Mouse (Mus musculus): ENCODE measurements around the gene Tnik.

DNA sequence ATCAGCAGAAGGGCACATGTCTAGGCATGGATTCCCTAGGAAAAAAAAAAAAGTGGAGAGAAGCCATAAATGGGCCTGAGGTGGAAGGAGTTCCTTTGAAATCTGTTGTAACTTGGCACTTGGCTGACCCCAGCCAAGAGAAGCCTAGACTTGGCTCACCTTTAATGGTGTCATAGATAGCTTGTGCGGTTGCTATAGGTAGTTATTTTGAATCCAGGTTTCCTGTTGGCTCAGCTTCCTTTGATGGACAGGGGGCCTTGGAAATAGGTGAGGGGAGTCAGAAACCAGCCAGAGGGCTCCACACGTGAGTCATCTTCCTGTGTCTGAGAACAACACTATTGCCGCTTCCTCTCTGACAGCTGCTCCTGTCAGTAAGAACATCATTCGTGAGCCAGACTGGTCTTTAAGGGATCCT, 204.9 kb downstream of the Tnik start:
- TF ChIP-seq POLR2A (IDR thresholded peaks at IDR 0.05; ENCODE audit: control insufficient read depth, extremely low read depth, insufficient read depth, low read length, poor library complexity) (no peak), CTCF (IDR thresholded peaks at IDR 0.05; ENCODE audit: borderline replicate concordance, control insufficient read depth, extremely low read depth, insufficient read depth, low read length, poor library complexity) (no peak)

All from thymus, adult 2 months (tissue).